Mouse (Mus musculus): ENCODE data around the gene Fam192a.

- TF ChIP-seq HCFC1 (IDR thresholded peaks at IDR 0.05; ENCODE audit: borderline replicate concordance, insufficient read depth, low read length) (no peak), ZC3H11A (IDR thresholded peaks at IDR 0.05; ENCODE audit: borderline replicate concordance, low read depth, low read length) (no peak), CHD2 (IDR thresholded peaks at IDR 0.05; ENCODE audit: low read depth, low read length) (no peak), ZNF384 (IDR thresholded peaks at IDR 0.05; ENCODE audit: low read depth, low read length) (no peak), MAFK (IDR thresholded peaks at IDR 0.05; ENCODE audit: insufficient read depth, low read depth, low read length) (no peak)
Observed at GRCm38 (mm10) chr8:94641183-94641582, 39.4 kb upstream of the Fam192a start.

Measured in ES-E14 (cell line).